Mouse (Mus musculus): ENCODE results near the gene Ubap1l.

Gene Ubap1l

GRCm38 (mm10) chr9:65411326-65411725 is 50.5 kb downstream of the Ubap1l start:
- DNase-seq: no peak

GRCm38 (mm10) chr9:65417738-65418137 is 56.9 kb downstream of the Ubap1l start:
- DNase-seq: no peak

GRCm38 (mm10) chr9:65419633-65420032 is 58.8 kb downstream of the Ubap1l start:
- no peak for DNase-seq

GRCm38 (mm10) chr9:65422760-65423501 is 62.1 kb downstream of the Ubap1l start, which contains the start of gene Slc51b:
Gene Slc51b (minus strand): TSS chr9:65422955.
- no peak for DNase-seq

- no peak for DNase-seq
These were observed 63.6 kb downstream of the Ubap1l start for GRCm38 (mm10) chr9:65424393-65424792.

- DNase-seq: no peak
These were observed 66.7 kb downstream of the Ubap1l start for GRCm38 (mm10) chr9:65427511-65427910.

- DNase-seq: no peak
These were observed 67.2 kb downstream of the Ubap1l start for GRCm38 (mm10) chr9:65428003-65428402.

Measured in embryo, embryonic 11 days (tissue).